Mouse (Mus musculus): ENCODE data around the gene 1700029P11Rik.

GRCm38 (mm10) chr15:81932951-81933470 is 47.3 kb upstream of the 1700029P11Rik start:
- TF ChIP-seq EP300 (IDR thresholded peaks at IDR 0.05), result no peak
- TF ChIP-seq CTCF (IDR thresholded peaks at IDR 0.05), result no peak

All from lung, postnatal 0 days (tissue).